In the genomic region with DNA sequence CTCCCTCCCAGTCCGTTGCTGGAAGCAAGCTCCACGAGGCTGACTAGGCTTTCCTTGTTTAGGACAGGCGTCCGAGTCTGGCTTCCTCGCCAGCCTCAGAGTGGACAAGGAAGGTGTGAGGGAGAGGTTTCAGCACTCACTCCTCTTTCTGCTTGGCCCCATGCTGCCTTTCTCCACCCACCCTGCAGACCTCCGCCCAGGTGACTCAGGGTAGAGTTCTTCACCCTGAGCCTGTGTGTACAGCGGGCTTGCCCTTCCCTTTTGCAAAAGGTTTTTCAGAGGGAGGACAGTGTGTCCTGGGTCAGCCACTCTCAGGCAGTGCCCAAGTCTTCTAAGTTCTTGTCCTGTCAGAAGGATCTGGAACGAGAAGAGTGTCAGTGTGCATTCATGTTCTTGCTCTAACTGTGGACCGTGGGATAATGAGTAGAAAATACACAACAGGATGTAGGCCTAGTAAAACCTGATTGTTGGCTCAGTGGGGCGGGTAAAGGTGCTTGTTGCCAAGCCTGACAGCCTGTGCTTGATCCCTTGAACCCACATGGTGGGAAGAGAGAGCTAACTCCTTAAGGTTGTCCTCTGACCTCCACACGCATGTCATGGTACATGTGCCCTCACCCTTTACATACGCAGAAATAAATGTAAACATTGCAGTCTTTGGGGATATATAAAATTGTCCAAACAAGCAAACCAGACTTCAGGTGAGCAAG, we compare ENCODE assay signal across 27 mouse cellular contexts. TPM values are rescaled to one million over a fixed set of nuclear protein-coding genes. Genes with fewer than 3 reads are reported as not detected.
DNase-seq lines count a peak whose midpoint lies in the region; ATAC-seq and TF ChIP-seq lines count a peak whose summit lies in the region.
"Had no signal": no experiment of that assay in that cellular context is flagged by ENCODE, and none has a peak within 500 bp of the region (broad histone marks: within the 10 kb centered on the region; RNA-seq: fewer than 3 reads in every experiment).

No protein-coding gene starts in this region.

- peaks cover 35% of the 10 kb centered on the region for H3K4me1 ChIP-seq in heart, embryonic 12.5 days (replicated peaks)
- no peaks in the 10 kb centered on the region for H3K4me1 ChIP-seq in limb, embryonic 12.5 days (replicated peaks)
- no peaks in the 10 kb centered on the region for H3K4me1 ChIP-seq in limb, embryonic 10.5 days
- peaks cover 85% of the 10 kb centered on the region for H3K4me1 ChIP-seq in E14TG2a.4 (replicated peaks; ENCODE audit: low read depth, low read length)
- H3K4me1 ChIP-seq in stomach, embryonic 14.5 days (ENCODE audit: control insufficient read depth, insufficient read depth, low read length): no peaks in the 10 kb centered on the region
- H3K4me1 ChIP-seq in midbrain, embryonic 10.5 days: no peaks in the 10 kb centered on the region
- H3K4me1 ChIP-seq: embryonic facial prominence, embryonic 12.5 days; midbrain, embryonic 13.5 days; neural tube, embryonic 12.5 days had no signal

- intact Hi-C loops in heart, postnatal 36 days (cut with DNase I): no loop called here

- no peaks in the 10 kb centered on the region for H3K27me3 ChIP-seq in heart, embryonic 12.5 days (replicated peaks)
- H3K27me3 ChIP-seq in limb, embryonic 12.5 days: no peaks in the 10 kb centered on the region
- no peaks in the 10 kb centered on the region for H3K27me3 ChIP-seq in limb, embryonic 10.5 days (ENCODE audit: low read depth, poor library complexity, severe bottlenecking)
- no peaks in the 10 kb centered on the region for H3K27me3 ChIP-seq in E14TG2a.4 (ENCODE audit: insufficient read depth, low read length)
- H3K27me3 ChIP-seq in stomach, embryonic 14.5 days (ENCODE audit: control insufficient read depth, insufficient read depth, low read length): no peaks in the 10 kb centered on the region
- H3K27me3 ChIP-seq in midbrain, embryonic 10.5 days (ENCODE audit: low read depth, poor library complexity, severe bottlenecking): no peaks in the 10 kb centered on the region
- H3K27me3 ChIP-seq: embryonic facial prominence, embryonic 12.5 days; midbrain, embryonic 13.5 days; neural tube, embryonic 12.5 days had no signal

- 0 out of 2 replicates have a peak, but pooled peaks have one; percentile 1 for ATAC-seq in heart, embryonic 12.5 days (ENCODE audit: insufficient number of reproducible peaks, low FRiP score)
- ATAC-seq in limb, embryonic 12.5 days (ENCODE audit: insufficient number of reproducible peaks, insufficient read depth, low FRiP score, low TSS enrichment, low read depth): peak; percentile 56; the same call in 1 of the 2 replicates
- ATAC-seq in stomach, embryonic 14.5 days (ENCODE audit: insufficient number of reproducible peaks, insufficient read depth, low FRiP score, low read depth): peak; percentile 43; the same call in 1 of the 2 replicates
- ATAC-seq: forebrain, embryonic 14.5 days; midbrain, embryonic 13.5 days had no signal

- peak overlapping the region; percentile 95 for H3K27ac ChIP-seq in heart, embryonic 12.5 days (ENCODE audit: poor library complexity, severe bottlenecking)
- no peak overlapping the region for H3K27ac ChIP-seq in limb, embryonic 12.5 days
- no peak overlapping the region for H3K27ac ChIP-seq in limb, embryonic 10.5 days
- no peak overlapping the region; the same call in 1 of the 2 replicates for H3K27ac ChIP-seq in stomach, embryonic 14.5 days (ENCODE audit: low read length)
- H3K27ac ChIP-seq in midbrain, embryonic 10.5 days (replicated peaks): no peak overlapping the region
- H3K27ac ChIP-seq: embryonic facial prominence, embryonic 12.5 days; layer of hippocampus, adult 2 months; midbrain, embryonic 13.5 days; neural tube, embryonic 12.5 days had no signal

- H3K4me2 ChIP-seq in heart, embryonic 12.5 days: no peak overlapping the region
- H3K4me2 ChIP-seq in limb, embryonic 12.5 days: no peak overlapping the region
- no peak overlapping the region for H3K4me2 ChIP-seq in stomach, embryonic 14.5 days (replicated peaks; ENCODE audit: low read depth, low read length)
- H3K4me2 ChIP-seq: embryonic facial prominence, embryonic 12.5 days; midbrain, embryonic 13.5 days; neural tube, embryonic 12.5 days had no signal

- peak overlapping the region; percentile 31; the same call in 1 of the 2 replicates for H3K9ac ChIP-seq in heart, embryonic 12.5 days
- no peak overlapping the region for H3K9ac ChIP-seq in limb, embryonic 12.5 days (replicated peaks)
- H3K9ac ChIP-seq in stomach, embryonic 14.5 days (replicated peaks; ENCODE audit: low read depth, low read length): no peak overlapping the region
- H3K9ac ChIP-seq: embryonic facial prominence, embryonic 12.5 days; midbrain, embryonic 13.5 days; neural tube, embryonic 12.5 days had no signal

- 53% methylated on average over 12 of the region's 12 CpGs for WGBS in heart, embryonic 12.5 days
- 87% methylated on average over 12 of the region's 12 CpGs for WGBS in limb, embryonic 12.5 days
- 87% methylated on average over 12 of the region's 12 CpGs for WGBS in limb, embryonic 10.5 days
- 75% methylated on average over 12 of the region's 12 CpGs for WGBS in stomach, embryonic 14.5 days
- 87% methylated on average over 12 of the region's 12 CpGs for WGBS in midbrain, embryonic 10.5 days

- TF ChIP-seq CTCF in E14TG2a.4 (conservative IDR thresholded peaks at IDR 0.05; ENCODE audit: low read length): no peak

- no peak overlapping the region for H3K4me3 ChIP-seq in heart, embryonic 12.5 days
- H3K4me3 ChIP-seq in limb, embryonic 12.5 days (replicated peaks): no peak overlapping the region
- no peak overlapping the region for H3K4me3 ChIP-seq in limb, embryonic 10.5 days
- H3K4me3 ChIP-seq in E14TG2a.4 (replicated peaks; ENCODE audit: low read length): peak overlapping the region; percentile 45
- H3K4me3 ChIP-seq in stomach, embryonic 14.5 days (ENCODE audit: low read depth, low read length): no peak overlapping the region
- H3K4me3 ChIP-seq in midbrain, embryonic 10.5 days: no peak overlapping the region
- H3K4me3 ChIP-seq: embryonic facial prominence, embryonic 12.5 days; erythroblast, embryonic 14.5 days; layer of hippocampus, adult 2 months; midbrain, embryonic 13.5 days; neural tube, embryonic 12.5 days had no signal

- peaks cover 24% of the 10 kb centered on the region for H3K36me3 ChIP-seq in heart, embryonic 12.5 days
- H3K36me3 ChIP-seq in limb, embryonic 12.5 days: peaks cover 17% of the 10 kb centered on the region; the same call in 1 of the 2 replicates
- peaks cover 7% of the 10 kb centered on the region; the same call in 1 of the 2 replicates for H3K36me3 ChIP-seq in limb, embryonic 10.5 days
- peaks cover 68% of the 10 kb centered on the region for H3K36me3 ChIP-seq in E14TG2a.4 (ENCODE audit: insufficient read depth, low read length)
- H3K36me3 ChIP-seq in stomach, embryonic 14.5 days (ENCODE audit: control insufficient read depth, insufficient read depth, low read length): peaks cover 2% of the 10 kb centered on the region; the same call in 1 of the 2 replicates
- H3K36me3 ChIP-seq in midbrain, embryonic 10.5 days: peaks cover 55% of the 10 kb centered on the region

- no peak for DNase-seq in heart, postnatal 36 days
- no peak for DNase-seq in limb, embryonic 10.5 days (ENCODE audit: low spot score)
- DNase-seq in midbrain, embryonic 10.5 days (ENCODE audit: low spot score): no peak
- DNase-seq: adrenal gland, adult 2 months; cerebellum, adult 11 months; cerebellum, postnatal 10 days; gastrocnemius, postnatal 10 days; kidney, adult 8-10 months; kidney, postnatal 14 days; layer of hippocampus, postnatal 36 days; liver; right cerebral cortex, postnatal 4 days had no signal

- no peaks in the 10 kb centered on the region for H3K9me3 ChIP-seq in heart, embryonic 12.5 days (replicated peaks)
- H3K9me3 ChIP-seq in limb, embryonic 12.5 days: no peaks in the 10 kb centered on the region
- H3K9me3 ChIP-seq in limb, embryonic 10.5 days (replicated peaks): no peaks in the 10 kb centered on the region
- H3K9me3 ChIP-seq in E14TG2a.4 (ENCODE audit: low read length): no peaks in the 10 kb centered on the region
- no peaks in the 10 kb centered on the region for H3K9me3 ChIP-seq in stomach, embryonic 14.5 days (ENCODE audit: control insufficient read depth, low read depth, low read length)
- no peaks in the 10 kb centered on the region for H3K9me3 ChIP-seq in midbrain, embryonic 10.5 days (replicated peaks)
- H3K9me3 ChIP-seq: embryonic facial prominence, embryonic 12.5 days; midbrain, embryonic 13.5 days; neural tube, embryonic 12.5 days had no signal

RNA-seq across cellular contexts. Expression of a gene that starts 16.9 kb away (rescaled TPM):
- polyA plus RNA-seq in heart, embryonic 12.5 days (2016; fragmentation: Nextera tagmentation; extraction: Ambion mirVana): 0.09 TPM in 1 of 2 replicates, not detected in the other
- under 1 TPM in 1 of 2 experiments, not detected in 1; 0.16 TPM for total RNA-seq in heart, postnatal 36 days (2021)
- not detected in 2 replicates for polyA plus RNA-seq in limb, embryonic 12.5 days (2016; fragmentation: Nextera tagmentation; extraction: Ambion mirVana)
- polyA plus RNA-seq in limb, embryonic 10.5 days (2016; fragmentation: Nextera tagmentation; extraction: Ambion mirVana): not detected in 2 replicates
- polyA plus RNA-seq in stomach, embryonic 14.5 days (2014; fragmentation: Nextera tagmentation; extraction: Ambion mirVana): 0.11 and 0.12 TPM in 2 replicates
- polyA plus RNA-seq in midbrain, embryonic 10.5 days (2016; fragmentation: Nextera tagmentation; extraction: Ambion mirVana): not detected in 2 replicates
- total RNA-seq: adrenal gland, adult 2 months; gastrocnemius, postnatal 10 days; layer of hippocampus, adult 2 months; layer of hippocampus, postnatal 36 days; left cerebral cortex, postnatal 25 days; megakaryocyte progenitor cell, adult 5-6 weeks had no signal
- polyA plus RNA-seq: adrenal gland, adult 2 months; C2C12; erythroblast, embryonic 14.5 days; hindbrain, embryonic 11.5 days; liver, embryonic 16.5 days; midbrain, embryonic 13.5 days; neural tube, embryonic 12.5 days had no signal

Comparison
In these comparisons a context has a peak if more than half of its experiments do, and no peak if none do; other contexts are left out.
1. ATAC-seq: peak in every context shown above with its lines; median percentile 56 in limb, embryonic 12.5 days; 43 in stomach, embryonic 14.5 days; 1 in heart, embryonic 12.5 days.